Comparison of ENCODE assay signal across 8 mouse cellular contexts in the genomic region with DNA sequence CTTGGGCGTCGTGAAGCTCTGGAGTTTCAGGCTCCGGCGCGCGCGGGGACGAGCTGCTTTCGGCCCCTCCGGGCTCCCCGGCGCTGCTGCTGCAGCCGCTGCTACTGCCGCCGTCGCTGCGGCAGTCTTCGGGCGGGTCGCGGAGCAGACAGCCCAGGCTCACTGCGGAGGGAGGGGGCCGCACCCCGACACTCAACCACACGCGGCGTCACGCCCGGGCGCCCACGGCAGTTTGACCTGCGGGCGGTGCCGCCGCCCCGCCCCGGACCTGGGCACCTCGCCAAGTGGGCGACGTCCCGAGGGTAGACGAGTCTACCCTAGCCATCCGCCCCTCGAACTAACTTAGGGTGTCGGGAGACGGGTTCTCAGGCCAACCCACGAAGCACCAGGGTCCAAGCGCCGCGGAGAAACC. TPM values are rescaled to one million over a fixed set of nuclear protein-coding genes. Genes with fewer than 3 reads are reported as not detected.
DNase-seq lines count a peak whose midpoint lies in the region; ATAC-seq and TF ChIP-seq lines count a peak whose summit lies in the region.

No protein-coding gene starts in this region.

- peak overlapping the region; percentile 51 for H3K9ac ChIP-seq in embryonic facial prominence, embryonic 14.5 days (ENCODE audit: low read depth, low read length)
- peak overlapping the region; percentile 15; the same call in 1 of the 2 replicates for H3K9ac ChIP-seq in hindbrain, postnatal 0 days (replicated peaks; ENCODE audit: low read length)
- H3K9ac ChIP-seq in liver, embryonic 12.5 days: no peak overlapping the region
- peak overlapping the region; percentile 57 for H3K9ac ChIP-seq in midbrain, embryonic 16.5 days (ENCODE audit: low read depth, low read length)

- peak overlapping the region; percentile 99 for H3K4me2 ChIP-seq in embryonic facial prominence, embryonic 14.5 days (ENCODE audit: low read depth, low read length)
- H3K4me2 ChIP-seq in hindbrain, postnatal 0 days (ENCODE audit: low read depth, low read length): peak overlapping the region; percentile 72
- H3K4me2 ChIP-seq in liver, embryonic 12.5 days: peak overlapping the region; percentile 70
- peak overlapping the region; percentile 92 for H3K4me2 ChIP-seq in midbrain, embryonic 16.5 days (ENCODE audit: low read length)

- WGBS in embryonic facial prominence, embryonic 14.5 days: under 1% methylated on average over 29 of the region's 50 CpGs
- under 1% methylated on average over 50 of the region's 50 CpGs for WGBS in hindbrain, postnatal 0 days
- 2% methylated on average over 50 of the region's 50 CpGs for WGBS in liver, embryonic 12.5 days (ENCODE audit: insufficient replicate concordance)
- under 1% methylated on average over 43 of the region's 50 CpGs for WGBS in midbrain, embryonic 16.5 days

- peaks cover 64% of the 10 kb centered on the region for H3K4me1 ChIP-seq in E14TG2a.4 (replicated peaks; ENCODE audit: low read depth, low read length)
- H3K4me1 ChIP-seq in embryonic facial prominence, embryonic 14.5 days (ENCODE audit: control insufficient read depth, insufficient read depth, low read length): no peaks in the 10 kb centered on the region
- H3K4me1 ChIP-seq in hindbrain, postnatal 0 days (ENCODE audit: insufficient read depth, low read length): peaks cover 13% of the 10 kb centered on the region; the same call in 1 of the 2 replicates
- peaks cover 26% of the 10 kb centered on the region for H3K4me1 ChIP-seq in liver, embryonic 12.5 days
- H3K4me1 ChIP-seq in midbrain, embryonic 16.5 days (ENCODE audit: control insufficient read depth, insufficient read depth, low read length): peaks cover 28% of the 10 kb centered on the region

- no peaks in the 10 kb centered on the region for H3K9me3 ChIP-seq in E14TG2a.4 (ENCODE audit: low read length)
- H3K9me3 ChIP-seq in embryonic facial prominence, embryonic 14.5 days (ENCODE audit: control insufficient read depth, low read length): no peaks in the 10 kb centered on the region
- H3K9me3 ChIP-seq in hindbrain, postnatal 0 days (ENCODE audit: low read length): no peaks in the 10 kb centered on the region
- H3K9me3 ChIP-seq in liver, embryonic 12.5 days (replicated peaks): no peaks in the 10 kb centered on the region
- no peaks in the 10 kb centered on the region for H3K9me3 ChIP-seq in midbrain, embryonic 16.5 days (replicated peaks; ENCODE audit: control insufficient read depth, low read length, poor library complexity, severe bottlenecking)

- peak overlapping the region; percentile 83 for H3K4me3 ChIP-seq in E14TG2a.4 (replicated peaks; ENCODE audit: low read length)
- peak overlapping the region; percentile 59 for H3K4me3 ChIP-seq in embryonic facial prominence, embryonic 14.5 days (ENCODE audit: low read depth, low read length)
- peak overlapping the region; percentile 47 for H3K4me3 ChIP-seq in hindbrain, postnatal 0 days (ENCODE audit: low read length)
- H3K4me3 ChIP-seq in liver, embryonic 12.5 days: peak overlapping the region; percentile 49
- peak overlapping the region; percentile 52 for H3K4me3 ChIP-seq in midbrain, embryonic 16.5 days (ENCODE audit: low read depth, low read length)

- no peak overlapping the region for H3K27ac ChIP-seq in embryonic facial prominence, embryonic 14.5 days (replicated peaks; ENCODE audit: low read depth, low read length)
- H3K27ac ChIP-seq in hindbrain, postnatal 0 days: no peak overlapping the region
- no peak overlapping the region for H3K27ac ChIP-seq in liver, embryonic 12.5 days
- no peak overlapping the region for H3K27ac ChIP-seq in midbrain, embryonic 16.5 days (ENCODE audit: low read length)

- DNase-seq in frontal cortex, postnatal 14 days (ENCODE audit: low spot score in 2 of 2): no peak
- peak; percentile 23 for DNase-seq in embryonic facial prominence, embryonic 14.5 days (ENCODE audit: low spot score)
- DNase-seq in hindbrain, postnatal 0 days (ENCODE audit: low spot score): peak; percentile 29

- H3K36me3 ChIP-seq in E14TG2a.4 (ENCODE audit: insufficient read depth, low read length): no peaks in the 10 kb centered on the region
- no peaks in the 10 kb centered on the region for H3K36me3 ChIP-seq in embryonic facial prominence, embryonic 14.5 days (ENCODE audit: control insufficient read depth, insufficient read depth, low read length)
- no peaks in the 10 kb centered on the region for H3K36me3 ChIP-seq in hindbrain, postnatal 0 days (ENCODE audit: insufficient read depth, low read length)
- H3K36me3 ChIP-seq in liver, embryonic 12.5 days: no peaks in the 10 kb centered on the region
- H3K36me3 ChIP-seq in midbrain, embryonic 16.5 days (ENCODE audit: control insufficient read depth, insufficient read depth, low read length): no peaks in the 10 kb centered on the region

- 0 out of 2 replicates have a peak, but pooled peaks have one; percentile 5 for ATAC-seq in frontal cortex, adult (ENCODE audit: low TSS enrichment)
- ATAC-seq in embryonic facial prominence, embryonic 14.5 days (ENCODE audit: low read depth): peak; percentile 41
- ATAC-seq in hindbrain, postnatal 0 days: peak; percentile 38; the same call in 1 of the 2 replicates
- no peak for ATAC-seq in liver, embryonic 12.5 days
- peak; percentile 55 for ATAC-seq in midbrain, embryonic 16.5 days
- no peak for ATAC-seq in erythroid progenitor cell, adult 5-6 weeks (replicated peaks; ENCODE audit: low FRiP score, poor library complexity, severe bottlenecking)

- TF ChIP-seq CTCF in E14TG2a.4 (conservative IDR thresholded peaks at IDR 0.05; ENCODE audit: low read length): no peak
- TF ChIP-seq CTCF in hindbrain, postnatal 0 days (IDR thresholded peaks at IDR 0.05; ENCODE audit: low read depth): no peak

- H3K27me3 ChIP-seq in E14TG2a.4 (ENCODE audit: insufficient read depth, low read length): peaks cover 69% of the 10 kb centered on the region
- H3K27me3 ChIP-seq in embryonic facial prominence, embryonic 14.5 days (replicated peaks; ENCODE audit: control insufficient read depth, insufficient read depth, low read length): peaks cover 65% of the 10 kb centered on the region
- peaks cover 45% of the 10 kb centered on the region for H3K27me3 ChIP-seq in hindbrain, postnatal 0 days (ENCODE audit: insufficient read depth, low read length)
- peaks cover 90% of the 10 kb centered on the region for H3K27me3 ChIP-seq in liver, embryonic 12.5 days (replicated peaks)
- peaks cover 42% of the 10 kb centered on the region for H3K27me3 ChIP-seq in midbrain, embryonic 16.5 days (ENCODE audit: control insufficient read depth, insufficient read depth, low read depth, low read length)

RNA-seq across cellular contexts. Expression of a gene that starts 1.0 kb away (rescaled TPM):
- 1.1 and 3.0 TPM in 2 replicates for polyA plus RNA-seq in embryonic facial prominence, embryonic 14.5 days (2014; fragmentation: Nextera tagmentation; extraction: Ambion mirVana)
- total RNA-seq in hindbrain, postnatal 0 days (2014; rRNA removed): not detected in 2 replicates
- polyA plus RNA-seq in hindbrain, postnatal 0 days (2015; fragmentation: Nextera tagmentation; extraction: Ambion mirVana): 0.09 TPM in 1 of 2 replicates, not detected in the other
- 0.08 TPM in 1 of 2 replicates, not detected in the other for polyA plus RNA-seq in liver, embryonic 12.5 days (2016; fragmentation: Nextera tagmentation; extraction: Ambion mirVana)
- not detected in 2 replicates for polyA plus RNA-seq in midbrain, embryonic 16.5 days (2015; fragmentation: Nextera tagmentation; extraction: Ambion mirVana)
- total RNA-seq in erythroid progenitor cell, adult 5-6 weeks (2015; ENCODE audit: low replicate concordance): not detected in 2 replicates
- total RNA-seq in erythroid progenitor cell, adult 5-6 weeks (2017; ENCODE audit: low replicate concordance): not detected in 2 replicates

RNA-seq across cellular contexts. Expression of a gene that starts 37.8 kb away (rescaled TPM):
- polyA plus RNA-seq in embryonic facial prominence, embryonic 14.5 days (2014; fragmentation: Nextera tagmentation; extraction: Ambion mirVana): 35.0 and 38.1 TPM in 2 replicates
- total RNA-seq in hindbrain, postnatal 0 days (2014; rRNA removed): 22.7 and 23.5 TPM in 2 replicates
- polyA plus RNA-seq in hindbrain, postnatal 0 days (2015; fragmentation: Nextera tagmentation; extraction: Ambion mirVana): 18.6 and 22.5 TPM in 2 replicates
- 26.3 and 28.3 TPM in 2 replicates for polyA plus RNA-seq in liver, embryonic 12.5 days (2016; fragmentation: Nextera tagmentation; extraction: Ambion mirVana)
- polyA plus RNA-seq in midbrain, embryonic 16.5 days (2015; fragmentation: Nextera tagmentation; extraction: Ambion mirVana): 26.4 and 26.9 TPM in 2 replicates
- total RNA-seq in erythroid progenitor cell, adult 5-6 weeks (2015; ENCODE audit: low replicate concordance): 10.5 and 16.6 TPM in 2 replicates
- 11.7 and 23.0 TPM in 2 replicates for total RNA-seq in erythroid progenitor cell, adult 5-6 weeks (2017; ENCODE audit: low replicate concordance)

RNA-seq across cellular contexts. Expression of a gene that starts 37.8 kb away (rescaled TPM):
- 0.52 and 1.3 TPM in 2 replicates for polyA plus RNA-seq in embryonic facial prominence, embryonic 14.5 days (2014; fragmentation: Nextera tagmentation; extraction: Ambion mirVana)
- total RNA-seq in hindbrain, postnatal 0 days (2014; rRNA removed): 2.4 TPM in 1 of 2 replicates, not detected in the other
- 2.8 and 3.1 TPM in 2 replicates for polyA plus RNA-seq in hindbrain, postnatal 0 days (2015; fragmentation: Nextera tagmentation; extraction: Ambion mirVana)
- 0.74 TPM in 1 of 2 replicates, not detected in the other for polyA plus RNA-seq in liver, embryonic 12.5 days (2016; fragmentation: Nextera tagmentation; extraction: Ambion mirVana)
- polyA plus RNA-seq in midbrain, embryonic 16.5 days (2015; fragmentation: Nextera tagmentation; extraction: Ambion mirVana): 3.3 TPM in 1 of 2 replicates, not detected in the other
- not detected in 2 replicates for total RNA-seq in erythroid progenitor cell, adult 5-6 weeks (2015; ENCODE audit: low replicate concordance)
- total RNA-seq in erythroid progenitor cell, adult 5-6 weeks (2017; ENCODE audit: low replicate concordance): 12.1 TPM in 1 of 2 replicates, not detected in the other

Comparison
In these comparisons a context has a peak if more than half of its experiments do, and no peak if none do; other contexts are left out.
1. ATAC-seq: peak in frontal cortex, adult (single experiment), embryonic facial prominence, embryonic 14.5 days (single experiment), hindbrain, postnatal 0 days (single experiment) and midbrain, embryonic 16.5 days (single experiment); none in liver, embryonic 12.5 days (single experiment) and erythroid progenitor cell, adult 5-6 weeks (single experiment).
2. DNase-seq: peak in embryonic facial prominence, embryonic 14.5 days (single experiment) and hindbrain, postnatal 0 days (single experiment); none in frontal cortex, postnatal 14 days (0 of 2).
3. Peak in every context shown above with its lines, with median percentiles within 50 percentile points of each other: H3K4me3 ChIP-seq and H3K4me2 ChIP-seq.